Mouse (Mus musculus): Measurements from ENCODE around the gene Ccdc13.

GRCm38 (mm10) chr9:121785261-121785660, 54.0 kb downstream of the Ccdc13 start:
- TF ChIP-seq CEBPB (IDR thresholded peaks at IDR 0.05; ENCODE audit: low read depth), result no peak
- TF ChIP-seq CTCF (IDR thresholded peaks at IDR 0.05; ENCODE audit: control insufficient read depth, insufficient read depth, insufficient read length), result no peak
- TF ChIP-seq USF1 (IDR thresholded peaks at IDR 0.05; ENCODE audit: low read depth), result no peak
- TF ChIP-seq MYOD1 (IDR thresholded peaks at IDR 0.05; ENCODE audit: control insufficient read depth, insufficient read length, low read depth), result no peak
- TF ChIP-seq MYOG (IDR thresholded peaks at IDR 0.05; ENCODE audit: control insufficient read depth, extremely low read depth, insufficient read length), result no peak
- no peak for TF ChIP-seq MAX (IDR thresholded peaks at IDR 0.05)
- TF ChIP-seq FOSL1 (IDR thresholded peaks at IDR 0.05; ENCODE audit: insufficient read depth, low read length, poor library complexity, severe bottlenecking), result no peak
